Mouse (Mus musculus) liver, adult 2 months (tissue): ENCODE data around the gene Zfp273. TPM values are rescaled to one million over a fixed set of nuclear protein-coding genes. Genes with fewer than 3 reads are reported as not detected.
"Not testable (repeated sequence)": the region's sequence is repeated elsewhere in the genome, so short reads cannot be mapped to it uniquely, and the experiment has no call there.

Experiments used
- DNase-seq: peaks from one replicate; pipeline ENCODE4 v3.0.0-alpha.2; 2011; ENCODE audit warnings: low read depth, low spot score; ENCODE audit errors: extremely low read depth
- H3K27ac ChIP-seq: fragments of 200-500 bp; replicated peaks from 2 replicates; pipeline ENCODE4 v1.5.1; 2012; ENCODE audit warnings: low read depth, mild to moderate bottlenecking, control low read depth, inconsistent platforms, low read length; ENCODE audit not compliant: insufficient read depth
- H3K27me3 ChIP-seq: fragments of 200-500 bp; 2 replicates; pipeline ENCODE4 v1.6.1; 2012; ENCODE audit warnings: mild to moderate bottlenecking, moderate library complexity, low read length, inconsistent platforms; ENCODE audit not compliant: control insufficient read depth, insufficient read depth
- H3K36me3 ChIP-seq: fragments of 200-500 bp; 2 replicates; pipeline ENCODE4 v1.6.1; 2012; ENCODE audit warnings: low read length, inconsistent platforms; ENCODE audit not compliant: control insufficient read depth, insufficient read depth
- H3K4me1 ChIP-seq: fragments of 200-500 bp; 2 replicates; pipeline ENCODE4 v1.6.1; 2011; ENCODE audit warnings: low read length; ENCODE audit not compliant: control insufficient read depth, insufficient read depth
- H3K4me3 ChIP-seq: fragments of 200-500 bp; 2 replicates; pipeline ENCODE4 v1.5.1; 2011; ENCODE audit warnings: low read depth, mild to moderate bottlenecking, control low read depth, low read length, moderate library complexity; ENCODE audit not compliant: insufficient read depth
- H3K79me2 ChIP-seq: fragments of 200-500 bp; 2 replicates; pipeline ENCODE4 v1.6.1; 2012; ENCODE audit warnings: inconsistent platforms, mild to moderate bottlenecking, low read length, moderate library complexity; ENCODE audit not compliant: control insufficient read depth, insufficient read depth
- H3K9ac ChIP-seq: fragments of 200-500 bp; 2 replicates; pipeline ENCODE4 v1.6.1; 2012; ENCODE audit warnings: low read depth, mild to moderate bottlenecking, control low read depth, inconsistent platforms, low read length
- CTCF ChIP-seq: fragments of 200-500 bp; IDR thresholded peaks from 2 replicates; pipeline ENCODE4 v1.5.1; 2011; ENCODE audit warnings: low read depth, low read length, control low read depth
- POLR2A ChIP-seq: fragments of 200-500 bp; IDR thresholded peaks from 2 replicates; pipeline ENCODE4 v1.6.1; 2011; ENCODE audit warnings: low read length, control low read depth; ENCODE audit not compliant: insufficient read depth; ENCODE audit errors: extremely low read depth
- WGBS: fragments of 180-500 bp; shearing (Covaris S2); methylation state at CpG from one replicate; pipeline ENCODE4 v1.1.7; 2018; 5-methylcytosine and 5-hydroxymethylcytosine counted together
- polyA plus RNA-seq: library from polyadenylated mRNA; depleted of rRNA; stranded (reverse); fragments of >200 nt; gene quantifications from 2 replicates; pipeline ENCODE4 v1.2.3, GENCODE M21; 2012; rRNA removed
- total RNA-seq: library from RNA; depleted of rRNA; stranded (reverse); fragments of >200 nt; gene quantifications from 2 replicates; pipeline ENCODE4 v1.2.3, GENCODE M21; 2014; rRNA removed

Gene Zfp273
- total RNA-seq (3.3 and 3.4 TPM in 2 replicates), polyA plus RNA-seq (0.09 and 0.26 TPM in 2 replicates)

- Histone ChIP-seq H3K4me3 (peak within 1 kb of the TSS; percentile 76), H3K4me1 (peaks cover 2% of the 10 kb centered on the region; the same call in 1 of the 2 replicates), H3K79me2 (no peaks in the 10 kb centered on the region; the same call in 1 of the 2 replicates), H3K27me3 (no peaks in the 10 kb centered on the region), H3K27ac (peak within 1 kb of the TSS; percentile 89), H3K9ac (peak within 1 kb of the TSS; percentile 62), H3K36me3 (peaks cover 8% of the 10 kb centered on the region)
- DNase-seq, result peak; percentile 96
- WGBS, result 2% methylated on average over 31 of the region's 31 CpGs
- TF ChIP-seq CTCF (no peak), POLR2A (0 out of 2 replicates have a peak, but pooled peaks have one; percentile 6)
Observed at GRCm38 (mm10) chr13:67813710-67814660, at the start of gene Zfp273. TSS of gene Zfp273 (plus strand) at chr13:67813740.

- no peaks in the 10 kb centered on the region for H3K27me3 ChIP-seq
- WGBS, result 10% methylated on average over 26 of the region's 26 CpGs
- peak; percentile 83 for DNase-seq
- peaks cover 2% of the 10 kb centered on the region; the same call in 1 of the 2 replicates for H3K4me1 ChIP-seq
- no peaks in the 10 kb centered on the region for H3K79me2 ChIP-seq
- H3K36me3 ChIP-seq, result peaks cover 2% of the 10 kb centered on the region
- H3K27ac ChIP-seq, result no peak within 1 kb of the TSS
- TF ChIP-seq CTCF (no peak), POLR2A (no peak)
- peak within 1 kb of the TSS; percentile 66 for H3K9ac ChIP-seq
- peak within 1 kb of the TSS; percentile 97 for H3K4me3 ChIP-seq
Observed at GRCm38 (mm10) chr13:67779265-67780221, 34.0 kb upstream of the Zfp273 start, which contains the start of gene Zfp493. TSS of gene Zfp493 (plus strand) at chr13:67779693.

- TF ChIP-seq POLR2A (no peak), CTCF (no peak)
- no peaks in the 10 kb centered on the region for H3K4me1 ChIP-seq
- no peak for DNase-seq
- H3K4me3 ChIP-seq, result no peak overlapping the region
- H3K9ac ChIP-seq, result no peak overlapping the region
- no peaks in the 10 kb centered on the region for H3K79me2 ChIP-seq
- no peaks in the 10 kb centered on the region for H3K27me3 ChIP-seq
- H3K27ac ChIP-seq, result no peak overlapping the region
- WGBS, result 91% methylated on average over 10 of the region's 10 CpGs
- H3K36me3 ChIP-seq, result peaks cover 5% of the 10 kb centered on the region
Observed at GRCm38 (mm10) chr13:67791921-67792455, 21.6 kb upstream of the Zfp273 start.

- Histone ChIP-seq H3K27me3 (no peaks in the 10 kb centered on the region), H3K79me2 (no peaks in the 10 kb centered on the region), H3K27ac (no peak overlapping the region), H3K9ac (no peak overlapping the region), H3K36me3 (no peaks in the 10 kb centered on the region), H3K4me3 (no peak overlapping the region), H3K4me1 (no peaks in the 10 kb centered on the region)
- no peak for DNase-seq
- no peak for TF ChIP-seq CTCF
- WGBS, result 86% methylated on average over 3 of the region's 3 CpGs
Observed at GRCm38 (mm10) chr13:67798618-67799017, 14.9 kb upstream of the Zfp273 start.

GRCm38 (mm10) chr13:67799151-67799550, 14.4 kb upstream of the Zfp273 start:
- 88% methylated on average over 3 of the region's 3 CpGs for WGBS
- not testable (repeated sequence) for DNase-seq, H3K36me3 ChIP-seq, H3K27ac ChIP-seq, H3K9ac ChIP-seq, H3K79me2 ChIP-seq, H3K27me3 ChIP-seq, H3K4me1 ChIP-seq, H3K4me3 ChIP-seq
